Mouse (Mus musculus): ENCODE measurements at regions not wholly inside any gene's neighbourhood (a gene's known extent, or its start where the extent isn't known, plus 50 kb on each side); places are given as distances from the start of the nearest gene placed in this dataset.
"Not testable (repeated sequence)": the region's sequence is repeated elsewhere in the genome, so short reads cannot be mapped to it uniquely, and the experiment has no call there.

- DNase-seq (ENCODE audit: low spot score in 2 of 2), result peak in 1 of 2 experiments; percentile 29
Observed at GRCm38 (mm10) chr2:147307488-147308386, 54.0 kb upstream of the Pax1 start.

DNA sequence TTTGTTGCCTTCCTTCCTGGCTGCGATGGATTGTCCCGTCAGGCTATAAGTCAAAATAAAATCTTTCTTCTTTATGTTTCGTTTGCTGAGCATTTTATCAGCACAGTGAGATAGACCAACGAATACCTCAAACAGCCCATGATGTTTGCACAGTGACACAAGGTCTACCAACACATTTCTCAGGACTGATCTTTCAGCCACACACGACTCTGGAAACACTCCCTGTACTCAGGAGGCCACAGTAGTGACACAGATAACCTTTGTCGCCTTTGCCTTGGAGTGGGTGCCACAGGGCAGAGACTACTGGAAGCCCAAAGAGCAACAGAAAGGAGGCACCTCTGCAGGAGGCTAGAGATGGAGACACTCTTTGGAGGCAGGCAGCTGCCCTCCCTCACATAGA is 55.0 kb upstream of the Pax1 start:
- no peak for DNase-seq (ENCODE audit: low spot score in 2 of 2)

DNA sequence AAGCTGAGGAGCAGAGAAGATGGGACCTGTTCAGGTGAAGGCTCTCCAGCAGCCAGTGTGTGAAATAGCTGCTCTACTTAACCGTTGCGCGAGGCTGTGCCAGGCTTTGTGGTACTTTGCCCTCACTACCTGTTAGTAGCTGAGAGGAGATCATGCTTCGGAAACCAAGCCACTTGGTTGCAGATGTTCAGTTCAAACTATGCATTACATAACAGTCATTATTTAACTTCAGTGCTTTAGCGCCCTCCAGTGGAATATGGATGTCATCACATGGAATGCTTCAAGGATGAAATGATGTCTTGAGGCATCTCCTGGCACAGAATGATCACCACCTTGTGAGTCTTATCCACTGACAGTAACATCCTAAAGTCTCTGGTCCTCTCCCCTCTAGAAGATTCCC is 56.5 kb upstream of the Pax1 start:
- DNase-seq (ENCODE audit: low spot score in 2 of 2), result no peak

DNA sequence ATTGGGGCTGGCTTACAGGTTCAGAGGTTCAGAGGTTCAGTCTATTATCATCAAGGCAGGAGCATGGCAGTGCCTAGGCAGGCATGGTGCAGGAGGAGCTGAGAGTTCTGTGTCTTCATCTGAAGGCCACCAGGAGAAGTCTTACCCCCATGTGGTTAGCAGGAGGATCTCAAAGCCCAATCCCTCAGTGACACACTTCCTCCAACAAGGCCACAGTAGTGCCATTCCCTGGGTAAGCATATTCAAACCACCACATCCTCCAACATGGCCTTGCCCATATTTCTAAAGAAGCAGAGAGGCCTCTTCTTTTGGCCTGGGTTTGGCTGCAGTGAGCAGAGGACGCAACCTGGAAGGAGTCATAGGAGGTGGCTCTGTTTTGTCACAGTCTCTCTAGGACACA is 61.2 kb upstream of the Pax1 start:
- DNase-seq (ENCODE audit: low spot score in 2 of 2), result no peak

GRCm38 (mm10) chr2:147299359-147299758 is 62.4 kb upstream of the Pax1 start:
- no peak for DNase-seq (ENCODE audit: low spot score in 2 of 2)

DNA sequence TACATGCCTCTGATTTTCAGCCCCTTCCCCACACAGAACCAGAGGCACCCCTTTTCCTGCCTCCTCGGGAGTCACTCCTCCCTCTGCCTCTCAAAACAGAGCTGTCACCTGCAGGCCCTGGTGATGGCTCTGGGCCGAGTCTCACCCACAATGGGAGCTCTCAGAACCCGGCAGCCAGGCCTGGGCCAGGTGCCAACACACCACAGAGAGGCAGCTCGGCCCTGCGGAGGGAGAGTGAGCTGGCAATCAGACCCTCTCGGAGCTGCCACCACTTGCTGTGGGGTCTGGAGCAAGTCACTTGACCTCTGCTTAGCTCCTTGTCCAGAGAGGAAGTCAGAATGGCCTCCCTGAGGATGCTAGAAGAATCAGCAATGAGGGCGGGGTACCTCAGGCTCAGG is 63.2 kb upstream of the Pax1 start:
- DNase-seq (ENCODE audit: low spot score in 2 of 2), result peak; percentile 44 to 68

DNA sequence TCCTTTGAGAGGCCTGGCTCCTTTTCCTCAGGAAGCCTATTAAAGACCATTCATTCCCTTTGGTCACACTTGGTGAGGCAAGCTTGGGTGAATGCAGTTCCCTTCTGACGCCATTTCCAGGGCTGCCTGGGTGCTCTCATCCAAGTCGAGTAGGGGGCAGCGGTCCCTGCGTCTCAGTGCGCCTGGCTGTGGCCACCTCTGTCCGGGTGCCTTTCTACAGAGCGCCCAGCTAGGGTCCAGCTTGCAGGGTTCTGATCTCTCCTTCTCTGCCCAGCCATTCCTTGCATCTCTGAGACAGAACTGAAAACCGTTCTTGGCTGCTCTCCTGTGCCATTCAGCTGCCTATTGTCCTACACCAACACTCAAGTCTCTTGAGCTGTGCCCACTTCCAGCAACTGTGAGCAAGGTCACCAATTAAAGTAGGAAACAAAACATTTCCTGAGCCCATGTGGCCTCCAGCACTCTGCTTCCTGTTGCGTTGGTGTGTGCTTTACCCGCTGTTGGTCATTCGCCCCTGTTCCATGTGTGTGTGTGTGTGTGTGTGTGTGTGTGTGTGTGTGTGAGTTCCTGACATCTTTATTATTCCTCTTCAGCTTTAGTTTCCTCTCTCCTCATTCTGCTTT is 63.7 kb upstream of the Pax1 start:
- DNase-seq (ENCODE audit: low spot score in 2 of 2), result no peak

GRCm38 (mm10) chr2:147294926-147295325 is 66.8 kb upstream of the Pax1 start:
- DNase-seq (ENCODE audit: low spot score in 2 of 2), result not testable (repeated sequence)

GRCm38 (mm10) chr2:147293294-147293688 is 68.4 kb upstream of the Pax1 start:
- DNase-seq (ENCODE audit: low spot score in 2 of 2), result no peak

GRCm38 (mm10) chr2:147292387-147293293 is 69.1 kb upstream of the Pax1 start:
- no peak for DNase-seq (ENCODE audit: low spot score in 2 of 2)

DNA sequence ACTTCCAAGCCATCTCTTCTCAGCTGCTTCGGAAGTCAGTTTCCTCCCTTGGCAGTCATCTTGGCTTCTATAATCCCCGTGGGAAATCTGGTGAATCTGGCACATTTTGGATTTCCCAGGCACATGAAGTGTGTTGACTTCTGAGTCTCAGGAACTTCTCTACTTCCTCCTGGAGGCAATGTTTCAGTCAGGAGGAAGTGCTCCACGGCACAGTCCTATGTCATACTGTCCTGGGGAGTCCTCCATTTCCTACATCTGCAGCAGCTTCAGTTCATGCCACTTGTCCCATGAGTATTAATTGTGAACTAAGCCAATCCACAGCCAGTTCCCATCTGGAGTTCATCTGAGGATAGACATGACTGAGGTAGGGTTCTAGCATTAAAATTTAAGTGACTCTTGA is 78.3 kb upstream of the Pax1 start:
- DNase-seq (ENCODE audit: low spot score in 2 of 2), result no peak

DNA sequence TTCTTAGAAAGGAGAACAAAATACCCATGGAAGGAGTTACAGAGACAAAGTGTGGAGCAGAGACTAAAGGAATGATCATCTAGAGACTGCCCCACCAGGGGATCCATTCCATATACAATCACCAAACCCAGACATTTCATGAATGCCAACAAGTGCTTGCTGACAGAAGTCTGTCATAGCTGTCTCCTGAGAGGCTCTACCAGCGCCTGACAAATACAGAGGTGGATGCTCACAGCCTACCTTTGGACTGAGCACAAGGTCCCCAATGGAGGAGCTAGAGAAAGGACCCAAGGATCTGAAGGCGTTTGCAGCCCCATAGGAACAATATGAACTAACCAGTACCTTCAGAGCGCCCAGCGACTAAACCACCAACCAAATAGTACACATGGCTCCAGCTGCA is 83.6 kb upstream of the Nkx2-2 start:
- DNase-seq (ENCODE audit: low spot score in 2 of 2), result no peak

DNA sequence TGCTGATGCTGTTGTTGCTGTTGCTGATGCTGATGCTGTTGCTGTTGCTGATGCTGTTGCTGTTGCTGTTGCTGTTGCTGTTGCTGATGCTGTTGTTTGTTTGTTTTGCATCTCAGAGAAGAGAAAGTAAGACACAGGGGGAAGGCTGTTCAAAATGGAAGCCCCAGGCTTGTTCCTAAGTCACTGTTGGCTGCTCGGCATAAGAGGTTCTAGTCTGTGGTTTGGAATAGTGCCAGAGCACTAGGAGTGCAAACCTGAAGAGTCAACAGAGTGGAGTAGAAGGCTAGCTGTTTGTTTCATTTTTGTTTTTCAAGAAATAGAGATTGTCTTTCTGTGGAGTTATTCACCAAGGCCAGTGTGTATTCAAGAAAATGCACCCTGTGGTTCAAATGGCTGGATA is 75.1 kb upstream of the Nkx2-2 start:
- no peak for DNase-seq (ENCODE audit: low spot score in 2 of 2)

- no peak for DNase-seq (ENCODE audit: low spot score in 2 of 2)
Observed at GRCm38 (mm10) chr2:147267901-147268300, 73.9 kb upstream of the Nkx2-2 start.

GRCm38 (mm10) chr2:147267257-147267656 is 73.2 kb upstream of the Nkx2-2 start:
- no peak for DNase-seq (ENCODE audit: low spot score in 2 of 2)

DNA sequence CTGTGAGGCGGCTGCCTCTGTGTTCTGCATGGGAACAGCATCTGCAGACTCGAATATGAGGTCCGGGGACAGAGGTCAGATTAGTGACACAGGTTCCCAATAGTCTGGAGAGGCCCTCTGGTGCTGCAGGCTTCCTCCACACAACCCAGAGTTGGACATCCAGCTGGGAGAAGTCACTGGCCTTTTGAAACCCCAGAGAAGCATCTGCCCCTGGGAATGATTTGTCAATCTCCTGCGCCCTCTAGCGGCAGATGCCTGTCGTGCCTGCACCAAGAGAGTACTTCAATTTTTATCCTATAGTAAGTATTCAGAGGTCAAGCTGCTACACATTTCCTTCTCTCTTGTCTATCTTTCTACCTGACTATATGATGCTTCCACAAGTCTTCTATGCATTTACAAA is 62.7 kb upstream of the Nkx2-2 start:
- DNase-seq (ENCODE audit: low spot score in 2 of 2), result peak in 1 of 2 experiments; percentile 67

GRCm38 (mm10) chr2:147254944-147255343 is 60.9 kb upstream of the Nkx2-2 start:
- DNase-seq (ENCODE audit: low spot score in 2 of 2), result no peak

GRCm38 (mm10) chr2:147254137-147254536 is 60.1 kb upstream of the Nkx2-2 start:
- no peak for DNase-seq (ENCODE audit: low spot score in 2 of 2)

DNA sequence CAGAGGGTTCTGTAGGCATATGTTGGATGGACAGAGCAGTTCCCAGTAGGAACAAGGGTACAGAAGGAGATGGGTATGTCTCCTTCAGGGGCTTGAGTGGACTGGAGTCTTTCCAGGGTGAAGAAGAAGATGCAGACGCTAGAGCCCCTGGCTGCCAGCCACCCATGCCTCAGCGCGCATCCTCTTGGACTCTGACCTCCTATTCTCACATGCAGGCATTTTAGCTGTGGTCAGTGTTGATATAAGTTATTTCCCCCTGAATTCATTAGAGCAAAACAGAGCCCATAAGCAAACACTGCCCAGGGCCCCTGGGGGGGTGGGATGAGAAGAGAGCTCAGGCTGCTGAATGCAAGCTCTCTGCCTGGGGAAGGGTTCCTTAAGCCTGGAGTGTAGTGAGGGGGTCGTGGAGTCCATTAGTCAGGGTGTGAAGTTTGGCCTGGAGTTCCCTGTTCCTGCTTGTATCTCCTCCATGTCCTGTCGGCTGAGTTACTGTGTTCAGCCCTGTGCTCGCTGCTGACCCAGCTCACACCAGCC is 54.0 kb upstream of the Nkx2-2 start:
- DNase-seq (ENCODE audit: low spot score in 2 of 2), result no peak

- DNase-seq (ENCODE audit: low spot score in 2 of 2), result no peak
Observed at GRCm38 (mm10) chr2:147247238-147247637, 53.2 kb upstream of the Nkx2-2 start.

DNA sequence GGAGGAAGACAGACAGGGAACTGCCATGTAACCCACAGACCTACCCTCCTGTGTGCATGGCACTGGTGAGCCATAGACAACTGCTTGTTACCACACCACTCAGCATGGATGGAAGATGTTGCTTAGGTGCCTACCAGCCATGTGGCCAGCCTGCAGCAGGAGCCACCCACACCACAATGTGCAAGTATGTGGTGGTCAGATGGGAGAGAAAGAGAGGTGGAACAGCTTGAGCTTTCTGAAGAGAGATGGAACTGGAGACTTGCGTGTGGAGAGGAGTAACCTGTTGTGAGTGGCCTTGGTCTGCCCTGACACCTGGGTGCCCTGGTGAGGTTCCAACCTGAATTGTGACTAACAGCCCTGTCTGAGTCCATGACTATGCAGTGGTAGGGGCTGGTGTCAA is 50.4 kb upstream of the Nkx2-2 start:
- no peak for DNase-seq (ENCODE audit: low spot score in 2 of 2)

All from urinary bladder, postnatal 4 days (tissue).